Mouse (Mus musculus) heart, embryonic 11.5 days (tissue): ENCODE data around the gene Gpr39. TPM values are rescaled to one million over a fixed set of nuclear protein-coding genes. Genes with fewer than 3 reads are reported as not detected.

Source experiments
- ATAC-seq: fragments of 200-750 bp; cut with Nextera tagmentation; replicated peaks from 2 replicates; pipeline ENCODE4 v1.8.0; 2017; ENCODE audit warnings: moderate library complexity; ENCODE audit not compliant: insufficient number of reproducible peaks, low FRiP score, low TSS enrichment
- H3K27ac ChIP-seq: fragments of 300-500 bp; sonication (generic); 2 replicates; pipeline ENCODE4 v1.5.1; 2014; ENCODE audit warnings: mild to moderate bottlenecking, low read depth, low read length
- H3K27me3 ChIP-seq: fragments of 300-500 bp; sonication (generic); 2 replicates; pipeline ENCODE4 v1.6.1; 2014; ENCODE audit warnings: mild to moderate bottlenecking, low read length, mixed read lengths; ENCODE audit not compliant: control insufficient read depth, insufficient read depth
- H3K36me3 ChIP-seq: fragments of 300-500 bp; sonication (generic); 2 replicates; pipeline ENCODE4 v1.6.1; 2014; ENCODE audit warnings: mild to moderate bottlenecking, low read length, moderate library complexity, mixed read lengths; ENCODE audit not compliant: control insufficient read depth, insufficient read depth
- H3K4me1 ChIP-seq: fragments of 300-500 bp; sonication (generic); 2 replicates; pipeline ENCODE4 v1.6.1; 2014; ENCODE audit warnings: low read length; ENCODE audit not compliant: control insufficient read depth, insufficient read depth
- H3K4me2 ChIP-seq: fragments of 300-500 bp; sonication (generic); 2 replicates; pipeline ENCODE4 v1.6.1; 2014; ENCODE audit warnings: mild to moderate bottlenecking, moderate library complexity
- H3K4me3 ChIP-seq: fragments of 300-500 bp; sonication (generic); 2 replicates; pipeline ENCODE4 v1.5.1; 2014; ENCODE audit warnings: low read depth, low read length
- H3K9ac ChIP-seq: fragments of 300-500 bp; sonication (generic); 2 replicates; pipeline ENCODE4 v1.6.1; 2014; ENCODE audit warnings: mild to moderate bottlenecking, low read depth, low read length, moderate library complexity
- H3K9me3 ChIP-seq: fragments of 300-500 bp; sonication (generic); replicated peaks from 2 replicates; pipeline ENCODE4 v1.6.1; 2016; ENCODE audit warnings: low read length; ENCODE audit not compliant: control insufficient read depth
- WGBS: fragments of 180-500 bp; shearing (Covaris S2); extraction: QIAGEN DNeasy Blood & Tissue Kit; methylation state at CpG from one replicate; pipeline ENCODE4 v1.1.7; 2014; ENCODE audit not compliant: insufficient replicate concordance; 5-methylcytosine and 5-hydroxymethylcytosine counted together
- polyA plus RNA-seq: library from polyadenylated mRNA; unstranded; fragments of >200 nt; fragmentation: Nextera tagmentation; extraction: Ambion mirVana; gene quantifications from 2 replicates; pipeline ENCODE4 v1.2.1, GENCODE M21; 2014

The Gpr39 gene
- polyA plus RNA-seq, 1 experiment from 2014 or later = 3.5 TPM

GRCm38 (mm10) chr1:125679522-125680077 is 2.8 kb downstream of the Gpr39 start:
- Histone ChIP-seq H3K4me1 (peaks cover 10% of the 10 kb centered on the region; the same call in 1 of the 2 replicates), H3K27ac (peak overlapping the region; percentile 10), H3K4me2 (no peak overlapping the region), H3K36me3 (no peaks in the 10 kb centered on the region), H3K9ac (no peak overlapping the region), H3K4me3 (no peak overlapping the region), H3K27me3 (no peaks in the 10 kb centered on the region), H3K9me3 (no peaks in the 10 kb centered on the region)
- ATAC-seq = no peak
- 59% methylated on average over 4 of the region's 4 CpGs for WGBS

- no peaks in the 10 kb centered on the region for H3K4me1 ChIP-seq
- H3K36me3 ChIP-seq = no peaks in the 10 kb centered on the region
- WGBS = 70% methylated on average over 3 of the region's 3 CpGs
- H3K27me3 ChIP-seq = no peaks in the 10 kb centered on the region
- no peak overlapping the region for H3K4me3 ChIP-seq
- H3K9ac ChIP-seq = no peak overlapping the region
- H3K27ac ChIP-seq = no peak overlapping the region
- no peak overlapping the region for H3K4me2 ChIP-seq
- no peaks in the 10 kb centered on the region for H3K9me3 ChIP-seq
- ATAC-seq = no peak
Measured at GRCm38 (mm10) chr1:125684423-125684822, 7.6 kb downstream of the Gpr39 start.

GRCm38 (mm10) chr1:125685304-125685703 is 8.5 kb downstream of the Gpr39 start:
- no peak for ATAC-seq
- Histone ChIP-seq H3K36me3 (no peaks in the 10 kb centered on the region), H3K9ac (no peak overlapping the region), H3K4me3 (no peak overlapping the region), H3K4me1 (no peaks in the 10 kb centered on the region), H3K27me3 (no peaks in the 10 kb centered on the region), H3K4me2 (no peak overlapping the region), H3K9me3 (no peaks in the 10 kb centered on the region), H3K27ac (no peak overlapping the region)
- 80% methylated on average over 1 of the region's 1 CpGs for WGBS

GRCm38 (mm10) chr1:125687701-125688420 is 11.1 kb downstream of the Gpr39 start:
- Histone ChIP-seq H3K9me3 (no peaks in the 10 kb centered on the region), H3K4me3 (no peak overlapping the region), H3K4me2 (no peak overlapping the region), H3K36me3 (no peaks in the 10 kb centered on the region), H3K9ac (no peak overlapping the region), H3K4me1 (no peaks in the 10 kb centered on the region), H3K27me3 (no peaks in the 10 kb centered on the region), H3K27ac (no peak overlapping the region)
- ATAC-seq = no peak
- 75% methylated on average over 13 of the region's 13 CpGs for WGBS

GRCm38 (mm10) chr1:125693541-125693940 is 16.7 kb downstream of the Gpr39 start:
- no peak overlapping the region for H3K4me2 ChIP-seq
- no peaks in the 10 kb centered on the region for H3K4me1 ChIP-seq
- no peaks in the 10 kb centered on the region for H3K36me3 ChIP-seq
- no peak overlapping the region for H3K27ac ChIP-seq
- no peaks in the 10 kb centered on the region for H3K9me3 ChIP-seq
- H3K9ac ChIP-seq = no peak overlapping the region
- H3K4me3 ChIP-seq = no peak overlapping the region
- no peaks in the 10 kb centered on the region for H3K27me3 ChIP-seq
- ATAC-seq = no peak

- WGBS = 79% methylated on average over 5 of the region's 5 CpGs
- Histone ChIP-seq H3K36me3 (no peaks in the 10 kb centered on the region), H3K27me3 (no peaks in the 10 kb centered on the region), H3K4me2 (no peak overlapping the region), H3K9ac (no peak overlapping the region), H3K9me3 (no peaks in the 10 kb centered on the region), H3K27ac (no peak overlapping the region), H3K4me3 (no peak overlapping the region), H3K4me1 (no peaks in the 10 kb centered on the region)
- ATAC-seq = no peak
Measured at GRCm38 (mm10) chr1:125694338-125694737, 17.5 kb downstream of the Gpr39 start.

- H3K4me3 ChIP-seq = no peak overlapping the region
- H3K36me3 ChIP-seq = no peaks in the 10 kb centered on the region
- H3K27ac ChIP-seq = no peak overlapping the region
- no peak overlapping the region for H3K4me2 ChIP-seq
- no peaks in the 10 kb centered on the region for H3K27me3 ChIP-seq
- no peaks in the 10 kb centered on the region for H3K9me3 ChIP-seq
- peaks cover 6% of the 10 kb centered on the region; the same call in 1 of the 2 replicates for H3K4me1 ChIP-seq
- ATAC-seq = no peak
- H3K9ac ChIP-seq = no peak overlapping the region
- WGBS = 83% methylated on average over 4 of the region's 4 CpGs
Measured at GRCm38 (mm10) chr1:125701101-125701590, 24.4 kb downstream of the Gpr39 start.

- peaks cover 6% of the 10 kb centered on the region; the same call in 1 of the 2 replicates for H3K4me1 ChIP-seq
- no peaks in the 10 kb centered on the region for H3K9me3 ChIP-seq
- H3K4me2 ChIP-seq = no peak overlapping the region
- WGBS = 69% methylated on average over 7 of the region's 7 CpGs
- no peak for ATAC-seq
- no peak overlapping the region for H3K27ac ChIP-seq
- no peaks in the 10 kb centered on the region for H3K27me3 ChIP-seq
- H3K36me3 ChIP-seq = no peaks in the 10 kb centered on the region
- no peak overlapping the region for H3K4me3 ChIP-seq
- H3K9ac ChIP-seq = no peak overlapping the region
Measured at GRCm38 (mm10) chr1:125701773-125702172, 25.0 kb downstream of the Gpr39 start.

GRCm38 (mm10) chr1:125702326-125702725 is 25.5 kb downstream of the Gpr39 start:
- Histone ChIP-seq H3K4me1 (peaks cover 6% of the 10 kb centered on the region; the same call in 1 of the 2 replicates), H3K9me3 (no peaks in the 10 kb centered on the region), H3K9ac (no peak overlapping the region), H3K36me3 (no peaks in the 10 kb centered on the region), H3K4me2 (no peak overlapping the region), H3K27ac (no peak overlapping the region), H3K27me3 (no peaks in the 10 kb centered on the region), H3K4me3 (no peak overlapping the region)
- 56% methylated on average over 8 of the region's 8 CpGs for WGBS
- ATAC-seq = 0 out of 2 replicates have a peak, but pooled peaks have one; percentile 39
